Mouse (Mus musculus) neural tube, embryonic 13.5 days (tissue): ENCODE results near the gene Ces1a. TPM values are rescaled to one million over a fixed set of nuclear protein-coding genes. Genes with fewer than 3 reads are reported as not detected.
A peak's percentile ranks its signal among the peaks of the same experiment; 100 is the strongest.

ENCODE experiments used
- ATAC-seq: fragments of 200-750 bp; cut with Nextera tagmentation; 2 replicates; pipeline ENCODE4 v1.8.0; 2017; ENCODE audit warnings: low read depth, mild to moderate bottlenecking, moderate TSS enrichment, moderate library complexity
- H3K27ac ChIP-seq: fragments of 300-500 bp; sonication (generic); replicated peaks from 2 replicates; pipeline ENCODE4 v1.5.1; 2015; ENCODE audit warnings: moderate library complexity, mild to moderate bottlenecking, inconsistent platforms
- H3K27me3 ChIP-seq: fragments of 300-500 bp; sonication (generic); 2 replicates; pipeline ENCODE4 v1.6.1; 2015; ENCODE audit warnings: mild to moderate bottlenecking, inconsistent platforms
- H3K36me3 ChIP-seq: fragments of 300-500 bp; sonication (generic); 2 replicates; pipeline ENCODE4 v1.6.1; 2015; ENCODE audit warnings: mild to moderate bottlenecking, inconsistent platforms
- H3K4me1 ChIP-seq: fragments of 300-500 bp; sonication (generic); replicated peaks from 2 replicates; pipeline ENCODE4 v1.6.1; 2015; ENCODE audit warnings: inconsistent platforms
- H3K4me2 ChIP-seq: fragments of 300-500 bp; sonication (generic); 2 replicates; pipeline ENCODE4 v1.6.1; 2015; ENCODE audit warnings: inconsistent platforms, mild to moderate bottlenecking, moderate library complexity
- H3K4me3 ChIP-seq: fragments of 300-500 bp; sonication (generic); 2 replicates; pipeline ENCODE4 v1.5.1; 2015; ENCODE audit warnings: mild to moderate bottlenecking, inconsistent platforms
- H3K9ac ChIP-seq: fragments of 300-500 bp; sonication (generic); 2 replicates; pipeline ENCODE4 v1.6.1; 2015; ENCODE audit warnings: moderate library complexity, mild to moderate bottlenecking, inconsistent platforms
- H3K9me3 ChIP-seq: fragments of 300-500 bp; sonication (generic); 2 replicates; pipeline ENCODE4 v1.6.1; 2016; ENCODE audit warnings: inconsistent platforms
- WGBS: fragments of 180-500 bp; shearing (Covaris S2); methylation state at CpG from one replicate; pipeline ENCODE4 v1.1.7; 2015; 5-methylcytosine and 5-hydroxymethylcytosine counted together
- polyA plus RNA-seq: library from polyadenylated mRNA; unstranded; fragments of >200 nt; fragmentation: Nextera tagmentation; extraction: Ambion mirVana; gene quantifications from 2 replicates; pipeline ENCODE4 v1.2.1, GENCODE M21; 2015

Gene Ces1a
- polyA plus RNA-seq, 1 experiment from 2014 or later = not detected

DNA sequence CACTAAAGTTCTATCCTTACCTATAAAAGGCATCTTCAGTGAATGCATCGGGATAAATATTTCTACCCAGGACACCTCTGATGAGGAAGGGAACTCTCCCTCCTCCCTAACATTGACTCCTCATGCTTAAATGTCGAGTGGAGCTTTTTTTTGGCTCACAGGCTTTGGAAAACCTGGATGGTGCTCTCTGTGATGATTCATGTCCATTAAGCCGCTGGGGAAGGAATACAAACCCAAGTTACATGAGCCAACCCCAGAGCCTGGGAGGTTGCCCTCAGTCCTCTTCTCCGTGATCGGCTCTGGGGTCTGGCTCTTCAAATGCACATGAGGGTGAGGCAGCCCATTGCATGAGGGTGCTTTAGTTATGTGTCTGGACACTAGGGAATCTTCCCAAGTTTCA, 71.3 kb downstream of the Ces1a start:
- no peaks in the 10 kb centered on the region for H3K9me3 ChIP-seq
- no peak overlapping the region for H3K9ac ChIP-seq
- no peaks in the 10 kb centered on the region for H3K36me3 ChIP-seq
- H3K4me1 ChIP-seq = 0 out of 2 replicates have a peak, but pooled peaks cover 3% of the 10 kb centered on the region
- 85% methylated on average over 5 of the region's 5 CpGs for WGBS
- H3K4me3 ChIP-seq = no peak overlapping the region
- no peak overlapping the region for H3K27ac ChIP-seq
- H3K27me3 ChIP-seq = no peaks in the 10 kb centered on the region
- ATAC-seq = no peak
- H3K4me2 ChIP-seq = no peak overlapping the region

DNA sequence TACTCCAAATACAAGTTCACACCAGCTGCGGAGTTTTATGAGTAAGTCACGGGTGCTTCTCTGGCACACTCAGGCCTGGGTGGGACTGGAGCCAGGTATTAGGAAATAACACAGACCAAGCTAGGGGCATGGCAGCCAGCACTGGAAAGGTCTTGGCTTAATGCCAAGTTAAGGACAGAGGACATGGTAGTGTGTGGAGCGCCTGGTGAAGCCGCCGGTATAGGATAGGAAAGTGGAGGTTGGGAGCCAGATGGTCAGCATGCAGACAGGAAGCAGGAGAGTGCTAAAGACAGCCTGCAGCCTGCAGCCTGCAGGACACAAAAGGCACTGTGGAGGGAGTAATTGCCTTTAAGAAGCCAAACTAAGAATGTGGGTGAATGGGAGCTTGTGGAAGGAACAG, 75.0 kb downstream of the Ces1a start:
- Histone ChIP-seq H3K36me3 (no peaks in the 10 kb centered on the region), H3K4me3 (no peak overlapping the region), H3K27me3 (no peaks in the 10 kb centered on the region), H3K4me2 (no peak overlapping the region), H3K27ac (no peak overlapping the region), H3K4me1 (0 out of 2 replicates have a peak, but pooled peaks cover 3% of the 10 kb centered on the region), H3K9ac (no peak overlapping the region), H3K9me3 (no peaks in the 10 kb centered on the region)
- WGBS = 73% methylated on average over 5 of the region's 5 CpGs
- peak; percentile 50 for ATAC-seq

Other genes with a start within 250 kb of the Ces1a start
- 42.9 and 52.8 TPM in 2 replicates for gene Mmp2, start 220.9 kb downstream of the Ces1a start, polyA plus RNA-seq
- gene Lpcat2, start 192.9 kb downstream of the Ces1a start, polyA plus RNA-seq = 11.3 and 13.9 TPM in 2 replicates
- 0.27 and 0.91 TPM in 2 replicates for gene Capns2, start 146.8 kb downstream of the Ces1a start, polyA plus RNA-seq
- gene Slc6a2, start 88.1 kb downstream of the Ces1a start, polyA plus RNA-seq = 0.13 TPM in 1 of 2 replicates, not detected in the other
- not detected in 2 replicates for gene Ces1b, start 31.8 kb upstream of the Ces1a start, polyA plus RNA-seq
- gene Ces1c, start 83.1 kb upstream of the Ces1a start, polyA plus RNA-seq = not detected in 2 replicates
- 0.21 and 0.61 TPM in 2 replicates for gene Ces1d, start 149.6 kb upstream of the Ces1a start, polyA plus RNA-seq
- not detected in 2 replicates for gene Ces1e, start 181.4 kb upstream of the Ces1a start, polyA plus RNA-seq
- gene Ces1f, start 231.6 kb upstream of the Ces1a start, polyA plus RNA-seq = not detected in 2 replicates